Mouse (Mus musculus) testis, adult 2 months (tissue): Measurements from ENCODE around the gene Trim25.

ENCODE experiments used
- CTCF ChIP-seq: fragments of 200-500 bp; IDR thresholded peaks from 2 replicates; pipeline ENCODE4 v1.5.1; 2012; ENCODE audit warnings: low read depth, mild to moderate bottlenecking, inconsistent platforms, low read length, moderate library complexity; ENCODE audit not compliant: control insufficient read depth, insufficient read depth, insufficient replicate concordance
- POLR2A ChIP-seq: fragments of 200-500 bp; IDR thresholded peaks from 2 replicates; pipeline ENCODE4 v1.6.1; 2012; ENCODE audit warnings: low read depth, mild to moderate bottlenecking, inconsistent platforms, low read length, moderate library complexity; ENCODE audit not compliant: control insufficient read depth

- TF ChIP-seq CTCF (no peak), POLR2A (no peak)
Observed at GRCm38 (mm10) chr11:89027955-89028361, 28.8 kb downstream of the Trim25 start.
